Mouse (Mus musculus): ENCODE results near the gene Tbcel.

Tbcel gene

DNA sequence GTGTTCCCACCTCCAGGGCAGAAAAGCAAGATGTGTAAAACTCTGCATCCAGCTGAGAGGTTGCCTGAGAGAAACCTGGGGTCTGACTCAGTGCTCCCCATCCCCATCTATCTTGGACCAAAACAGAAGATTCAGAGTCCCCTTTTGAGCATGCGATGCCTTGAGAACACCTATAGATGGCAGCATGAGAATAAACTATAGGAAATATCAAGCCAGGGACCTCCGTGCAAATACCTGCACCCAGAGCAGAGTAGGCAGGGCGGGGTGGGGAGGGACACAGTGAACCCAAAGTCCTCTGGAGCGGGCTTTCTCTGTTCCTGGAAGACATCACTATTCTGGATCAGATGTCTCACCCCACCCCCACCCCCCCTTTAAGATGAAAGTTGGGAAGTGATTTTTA lies 119.1 kb downstream of the Tbcel start:
- DNase-seq (ENCODE audit: low read depth, low spot score), result no peak

- DNase-seq (ENCODE audit: low read depth, low spot score), result no peak
These were observed 120.6 kb downstream of the Tbcel start for GRCm38 (mm10) chr9:42387038-42387437.

GRCm38 (mm10) chr9:42385656-42386055 lies 122.0 kb downstream of the Tbcel start:
- DNase-seq (ENCODE audit: low read depth, low spot score), result no peak

DNA sequence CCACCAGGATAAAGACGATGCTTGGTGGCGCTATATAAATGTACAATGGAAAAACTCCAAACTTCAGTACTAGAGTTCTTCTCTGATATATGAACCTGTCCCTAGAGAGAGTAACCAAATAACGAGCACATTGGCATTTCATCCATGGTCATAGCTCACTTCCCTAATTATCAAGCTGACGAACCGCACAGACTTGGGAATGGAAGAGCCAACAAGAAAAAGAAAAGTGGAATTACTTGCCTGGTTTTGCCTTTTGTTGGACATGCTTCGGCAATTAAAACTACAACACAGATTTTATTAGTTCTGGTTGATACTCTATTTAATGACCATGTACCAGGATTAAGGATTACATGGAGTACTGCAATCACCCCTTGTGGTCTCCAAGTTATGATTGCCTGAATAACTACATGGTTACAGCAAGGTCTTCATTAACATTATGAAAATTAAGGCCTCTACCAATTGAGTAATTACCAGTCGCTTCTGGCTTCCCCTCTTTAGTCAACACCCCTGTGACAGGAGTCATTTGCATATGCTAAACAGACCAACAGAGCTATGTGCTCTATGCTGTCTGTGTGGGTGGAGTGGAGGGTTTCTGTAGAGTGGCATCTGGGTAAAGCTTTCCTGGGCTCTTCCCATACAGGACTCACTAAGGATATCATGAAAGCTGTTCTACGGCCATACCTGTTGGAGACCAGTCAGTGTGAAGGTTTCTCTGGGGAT lies 124.8 kb downstream of the Tbcel start:
- no peak for DNase-seq (ENCODE audit: low read depth, low spot score)

DNA sequence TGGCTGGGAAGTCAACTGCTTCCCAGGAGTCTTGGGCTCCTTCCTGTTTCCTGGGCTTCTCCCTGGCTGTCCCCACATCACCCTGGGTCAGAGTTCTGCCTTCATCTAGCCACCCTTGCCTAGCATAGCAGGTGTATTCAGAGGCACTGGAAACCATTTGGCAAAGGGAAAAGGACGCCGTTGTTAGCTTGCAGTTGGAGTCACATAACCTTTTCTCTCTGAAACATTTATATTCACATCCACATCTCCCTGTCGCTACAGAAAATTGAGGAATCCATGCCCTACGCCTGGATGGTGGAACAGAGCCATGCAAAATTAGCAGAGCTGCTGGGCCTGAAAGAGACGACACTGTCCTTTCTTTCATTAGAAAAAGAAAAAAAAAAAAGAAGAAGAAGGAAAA lies 125.5 kb downstream of the Tbcel start:
- DNase-seq (ENCODE audit: low read depth, low spot score), result no peak

DNA sequence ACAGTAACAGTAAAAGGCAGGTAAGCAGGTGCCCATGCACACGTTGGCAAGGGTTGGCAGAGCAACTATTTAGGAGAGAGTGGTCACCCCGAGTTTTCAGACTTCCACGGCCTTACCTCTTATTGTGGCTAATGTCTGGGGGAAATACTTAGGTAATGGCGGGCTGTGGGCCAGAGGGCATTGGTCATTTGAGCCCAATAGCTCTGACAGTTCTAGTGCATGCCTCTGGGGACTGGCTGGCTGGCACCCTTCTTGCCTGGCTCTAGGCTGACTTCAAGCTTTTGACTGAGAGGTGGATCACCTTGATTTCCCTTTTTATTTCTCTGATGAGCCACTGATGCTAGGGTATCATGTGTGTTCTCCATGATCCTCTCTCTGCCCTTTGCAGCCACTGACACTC lies 129.5 kb downstream of the Tbcel start:
- no peak for DNase-seq (ENCODE audit: low read depth, low spot score)

- no peak for DNase-seq (ENCODE audit: low read depth, low spot score)
These were observed 130.0 kb downstream of the Tbcel start for GRCm38 (mm10) chr9:42377656-42378055.

GRCm38 (mm10) chr9:42371670-42372368 lies 135.8 kb downstream of the Tbcel start:
- DNase-seq (ENCODE audit: low read depth, low spot score), result no peak
